Mouse (Mus musculus) T-helper 17 cell (primary cell): Measurements from ENCODE around the gene Tff2.

Experiments used
- in situ Hi-C, 2 experiments: fragments of 300-600 bp; cut with MboI, MseI; formaldehyde crosslinking; loops; 1 replicate in 1 of 2; 2 replicates in 1 of 2; pipeline ENCODE4 v1.15.1; 2025; ENCODE audit warnings: high pct_unique_total_duplicates in 2 of 2

Tff2 gene

GRCm38 (mm10) chr17:31136821-31137220, 7.3 kb downstream of the Tff2 start:
- in situ Hi-C loops, result no loop called here

- in situ Hi-C loops, result no loop called here
These were observed 7.8 kb downstream of the Tff2 start for GRCm38 (mm10) chr17:31136291-31136690.

GRCm38 (mm10) chr17:31134913-31135312, 9.2 kb downstream of the Tff2 start:
- in situ Hi-C loops, result no loop called here

- in situ Hi-C loops, result no loop called here
These were observed 10.3 kb downstream of the Tff2 start for GRCm38 (mm10) chr17:31133776-31134175.

GRCm38 (mm10) chr17:31131269-31131821, 12.7 kb downstream of the Tff2 start:
- in situ Hi-C loops, result no loop called here

GRCm38 (mm10) chr17:31129452-31129851, 14.6 kb downstream of the Tff2 start, which contains the start of gene Tff3:
Tff3 (minus strand) TSS chr17:31129646.
- in situ Hi-C loops, result no loop called here

- in situ Hi-C loops, result no loop called here
These were observed 15.3 kb downstream of the Tff2 start for GRCm38 (mm10) chr17:31128708-31129318.

- in situ Hi-C loops, result no loop called here
These were observed 18.4 kb downstream of the Tff2 start for GRCm38 (mm10) chr17:31125548-31126266.

- in situ Hi-C loops, result no loop called here
These were observed 22.1 kb downstream of the Tff2 start for GRCm38 (mm10) chr17:31121975-31122374.

GRCm38 (mm10) chr17:31119429-31119828, 24.7 kb downstream of the Tff2 start:
- in situ Hi-C loops, result loop anchor here (5.0 kb wide), 2 partner anchors 102 to 107 kb away; no protein-coding TSS in a partner anchor

GRCm38 (mm10) chr17:31117946-31118345, 26.1 kb downstream of the Tff2 start:
- in situ Hi-C loops, result loop anchor here (5.0 kb wide), 2 partner anchors 101 to 106 kb away; no protein-coding TSS in a partner anchor

GRCm38 (mm10) chr17:31116063-31116462, 28.0 kb downstream of the Tff2 start:
- in situ Hi-C loops, result loop anchor here (5.0 kb wide), 2 partner anchors 99 to 104 kb away; no protein-coding TSS in a partner anchor

GRCm38 (mm10) chr17:31113191-31113856, 30.8 kb downstream of the Tff2 start:
- in situ Hi-C loops, result no loop called here

GRCm38 (mm10) chr17:31108388-31108787, 35.7 kb downstream of the Tff2 start:
- in situ Hi-C loops, result no loop called here

GRCm38 (mm10) chr17:31103823-31104222, 40.3 kb downstream of the Tff2 start:
- in situ Hi-C loops, result no loop called here

- in situ Hi-C loops, result no loop called here
These were observed 41.0 kb downstream of the Tff2 start for GRCm38 (mm10) chr17:31103007-31103570.

- in situ Hi-C loops, result no loop called here
These were observed 45.3 kb downstream of the Tff2 start for GRCm38 (mm10) chr17:31098788-31099187.

GRCm38 (mm10) chr17:31096893-31097292, 47.2 kb downstream of the Tff2 start:
- in situ Hi-C loops, result no loop called here

- in situ Hi-C loops, result no loop called here
These were observed 48.5 kb downstream of the Tff2 start for GRCm38 (mm10) chr17:31095570-31095969.

- in situ Hi-C loops, result no loop called here
These were observed 49.3 kb downstream of the Tff2 start for GRCm38 (mm10) chr17:31094781-31095180.
